Mouse (Mus musculus): Measurements from ENCODE around the gene Lrp1. TPM values are rescaled to one million over a fixed set of nuclear protein-coding genes. Genes with fewer than 3 reads are reported as not detected.
A peak's percentile ranks its signal among the peaks of the same experiment; 100 is the strongest.

Gene Lrp1
- polyA plus RNA-seq, 3 experiments from 2014 or later, result 0.04 to 1.4 TPM; not detected in 1

- ATAC-seq, result no peak
These were observed 24.8 kb upstream of the Lrp1 start for GRCm38 (mm10) chr10:127645791-127646190.

GRCm38 (mm10) chr10:127643553-127644238 is 22.7 kb upstream of the Lrp1 start:
- ATAC-seq, result peak; percentile 49

GRCm38 (mm10) chr10:127642772-127643552 is 22.0 kb upstream of the Lrp1 start, which contains the start of gene Stat6:
Gene Stat6 (plus strand): TSS chr10:127642986.
- ATAC-seq, result peak; percentile 85

- ATAC-seq, result peak; percentile 48
These were observed 21.2 kb upstream of the Lrp1 start for GRCm38 (mm10) chr10:127641861-127642771.

GRCm38 (mm10) chr10:127640421-127640820 is 19.5 kb upstream of the Lrp1 start:
- no peak for ATAC-seq

GRCm38 (mm10) chr10:127632668-127633271 is 11.8 kb upstream of the Lrp1 start:
- no peak for ATAC-seq

GRCm38 (mm10) chr10:127631261-127632214 is 10.6 kb upstream of the Lrp1 start:
- no peak for ATAC-seq

GRCm38 (mm10) chr10:127626433-127626832 is 5.5 kb upstream of the Lrp1 start:
- ATAC-seq, result no peak

GRCm38 (mm10) chr10:127623439-127624216 is 2.7 kb upstream of the Lrp1 start:
- no peak for ATAC-seq

- no peak for ATAC-seq
These were observed 1.7 kb upstream of the Lrp1 start for GRCm38 (mm10) chr10:127622661-127623060.

- ATAC-seq, result no peak
These were observed 1.1 kb upstream of the Lrp1 start for GRCm38 (mm10) chr10:127622057-127622392.

GRCm38 (mm10) chr10:127621191-127622056 is 476 bp upstream of the Lrp1 start:
- ATAC-seq, result no peak

- no peak for ATAC-seq
These were observed 975 bp downstream of the Lrp1 start for GRCm38 (mm10) chr10:127619941-127620405.

- ATAC-seq, result no peak
These were observed 1.7 kb downstream of the Lrp1 start for GRCm38 (mm10) chr10:127619119-127619721.

- no peak for ATAC-seq
These were observed 2.8 kb downstream of the Lrp1 start for GRCm38 (mm10) chr10:127618173-127618572.

- no peak for ATAC-seq
These were observed 3.7 kb downstream of the Lrp1 start for GRCm38 (mm10) chr10:127617294-127617693.

- ATAC-seq, result no peak
These were observed 4.7 kb downstream of the Lrp1 start for GRCm38 (mm10) chr10:127616261-127616679.

GRCm38 (mm10) chr10:127615591-127615990 is 5.4 kb downstream of the Lrp1 start:
- no peak for ATAC-seq

GRCm38 (mm10) chr10:127615034-127615374 is 5.9 kb downstream of the Lrp1 start:
- ATAC-seq, result no peak
